ENCODE assay signal across 8 mouse cellular contexts in genomic region chr17:68839888-68840571, GRCm38 (mm10). TPM values are rescaled to one million over a fixed set of nuclear protein-coding genes. Genes with fewer than 3 reads are reported as not detected.
DNase-seq lines count a peak whose midpoint lies in the region; ATAC-seq and TF ChIP-seq lines count a peak whose summit lies in the region.
"Had no signal": no experiment of that assay in that cellular context is flagged by ENCODE, and none has a peak within 500 bp of the region (broad histone marks: within the 10 kb centered on the region; RNA-seq: fewer than 3 reads in every experiment).

No protein-coding gene starts in this region.

- DNase-seq in left cerebral cortex, postnatal 36 days (ENCODE audit: low spot score in 2 of 2) = peak; percentile 18 to 28
- no peak for DNase-seq in left cerebral cortex, postnatal 14 days (ENCODE audit: low spot score in 2 of 2)
- DNase-seq in forebrain, embryonic 10.5 days (ENCODE audit: extremely low spot score, low spot score) = peak; percentile 16
- DNase-seq in hindbrain, embryonic 11.5 days (ENCODE audit: low spot score) = peak; percentile 9
- no peak for DNase-seq in midbrain, postnatal 0 days (ENCODE audit: low spot score)
- no peak for DNase-seq in cerebellum, adult 9-10 months
- DNase-seq in cerebellum, postnatal 4 days (ENCODE audit: low spot score in 2 of 2) = no peak
- DNase-seq: thymus, postnatal 36 days had no signal

- H3K9ac ChIP-seq in hindbrain, embryonic 11.5 days (ENCODE audit: low read depth, low read length) = no peak overlapping the region
- no peak overlapping the region for H3K9ac ChIP-seq in midbrain, postnatal 0 days (replicated peaks; ENCODE audit: low read length, poor library complexity, severe bottlenecking)

- peaks cover 82% of the 10 kb centered on the region for H3K27me3 ChIP-seq in forebrain, embryonic 10.5 days (ENCODE audit: poor library complexity, severe bottlenecking)
- peaks cover 25% of the 10 kb centered on the region for H3K27me3 ChIP-seq in hindbrain, embryonic 11.5 days (ENCODE audit: control insufficient read depth, insufficient read depth, low read length)
- 0 out of 2 replicates have a peak, but pooled peaks cover 2% of the 10 kb centered on the region for H3K27me3 ChIP-seq in midbrain, postnatal 0 days (ENCODE audit: insufficient read depth, low read length)

- TF ChIP-seq CTCF in midbrain, postnatal 0 days (IDR thresholded peaks at IDR 0.05) = no peak

- no peak overlapping the region for H3K4me3 ChIP-seq in forebrain, embryonic 10.5 days
- H3K4me3 ChIP-seq in hindbrain, embryonic 11.5 days (ENCODE audit: low read depth, low read length) = no peak overlapping the region
- H3K4me3 ChIP-seq in midbrain, postnatal 0 days (ENCODE audit: low read depth, low read length) = 0 out of 2 replicates have a peak overlapping the region, but pooled peaks have one; percentile 0

- H3K4me1 ChIP-seq in forebrain, embryonic 10.5 days = peaks cover 46% of the 10 kb centered on the region
- H3K4me1 ChIP-seq in hindbrain, embryonic 11.5 days (replicated peaks; ENCODE audit: control insufficient read depth, insufficient read depth, low read length) = peaks cover 7% of the 10 kb centered on the region
- peaks cover 9% of the 10 kb centered on the region for H3K4me1 ChIP-seq in midbrain, postnatal 0 days (ENCODE audit: insufficient read depth, low read length)

- no peaks in the 10 kb centered on the region for H3K9me3 ChIP-seq in forebrain, embryonic 10.5 days
- no peaks in the 10 kb centered on the region for H3K9me3 ChIP-seq in hindbrain, embryonic 11.5 days (ENCODE audit: control insufficient read depth, low read length)
- no peaks in the 10 kb centered on the region for H3K9me3 ChIP-seq in midbrain, postnatal 0 days (ENCODE audit: low read length)

- intact Hi-C loops in left cerebral cortex, postnatal 36 days (cut with DNase I) = loop anchor here (5.0 to 10.0 kb wide), 3 partner anchors 83 to 415 kb away; no protein-coding TSS in a partner anchor
- intact Hi-C loops in left cerebral cortex, postnatal 14 days (cut with DNase I) = loop anchor here (5.0 kb wide), 2 partner anchors 83 to 198 kb away; no protein-coding TSS in a partner anchor

- ATAC-seq in hindbrain, embryonic 11.5 days (ENCODE audit: low FRiP score) = no peak
- no peak for ATAC-seq in midbrain, postnatal 0 days (ENCODE audit: low FRiP score)

- H3K27ac ChIP-seq in forebrain, embryonic 10.5 days = no peak overlapping the region
- no peak overlapping the region for H3K27ac ChIP-seq in hindbrain, embryonic 11.5 days (ENCODE audit: low read depth, low read length)
- no peak overlapping the region for H3K27ac ChIP-seq in midbrain, postnatal 0 days (ENCODE audit: low read depth, low read length)

- H3K4me2 ChIP-seq in hindbrain, embryonic 11.5 days (replicated peaks; ENCODE audit: low read depth, low read length) = peak overlapping the region; percentile 99; the same call in 1 of the 2 replicates
- H3K4me2 ChIP-seq in midbrain, postnatal 0 days (ENCODE audit: low read depth, low read length, poor library complexity, severe bottlenecking) = peak overlapping the region; percentile 93

- WGBS in forebrain, embryonic 10.5 days = 15% methylated on average over 17 of the region's 17 CpGs
- 9% methylated on average over 17 of the region's 17 CpGs for WGBS in hindbrain, embryonic 11.5 days
- 28% methylated on average over 17 of the region's 17 CpGs for WGBS in midbrain, postnatal 0 days

- no peaks in the 10 kb centered on the region for H3K36me3 ChIP-seq in forebrain, embryonic 10.5 days (replicated peaks)
- no peaks in the 10 kb centered on the region for H3K36me3 ChIP-seq in hindbrain, embryonic 11.5 days (ENCODE audit: control insufficient read depth, insufficient read depth, low read length)
- H3K36me3 ChIP-seq in midbrain, postnatal 0 days (ENCODE audit: insufficient read depth, low read length) = no peaks in the 10 kb centered on the region

RNA-seq across cellular contexts. Expression of gene Tmem200c, which starts 13.6 kb away (rescaled TPM):
- 10 to 100 TPM; 20.0 to 20.3 TPM for total RNA-seq in left cerebral cortex, postnatal 36 days (2021)
- total RNA-seq in left cerebral cortex, postnatal 14 days (2021) = 10 to 100 TPM; 22.3 to 23.8 TPM
- 1.6 and 1.8 TPM in 2 replicates for polyA plus RNA-seq in forebrain, embryonic 10.5 days (2016; fragmentation: Nextera tagmentation; extraction: Ambion mirVana)
- 2.0 and 2.2 TPM in 2 replicates for polyA plus RNA-seq in hindbrain, embryonic 11.5 days (2014; fragmentation: Nextera tagmentation; extraction: Ambion mirVana)
- total RNA-seq in midbrain, postnatal 0 days (2014; rRNA removed) = 13.2 and 14.8 TPM in 2 replicates
- polyA plus RNA-seq in midbrain, postnatal 0 days (2015; fragmentation: Nextera tagmentation; extraction: Ambion mirVana) = 1.8 and 1.9 TPM in 2 replicates

Comparison
In these comparisons a context has a peak if more than half of its experiments do, and no peak if none do; other contexts are left out.
1. DNase-seq: peak in left cerebral cortex, postnatal 36 days (2 of 2), forebrain, embryonic 10.5 days (single experiment) and hindbrain, embryonic 11.5 days (single experiment); none in left cerebral cortex, postnatal 14 days (0 of 2), midbrain, postnatal 0 days (single experiment), cerebellum, adult 9-10 months (single experiment) and cerebellum, postnatal 4 days (0 of 2).